Mouse (Mus musculus) hindbrain, embryonic 12.5 days (tissue): ENCODE results near the gene Fam222b. TPM values are rescaled to one million over a fixed set of nuclear protein-coding genes. Genes with fewer than 3 reads are reported as not detected.
A peak's percentile ranks its signal among the peaks of the same experiment; 100 is the strongest.

ENCODE experiments used
- ATAC-seq: fragments of 200-750 bp; cut with Nextera tagmentation; 2 replicates; pipeline ENCODE4 v1.8.0; 2017; ENCODE audit warnings: moderate TSS enrichment; ENCODE audit not compliant: low FRiP score
- H3K27ac ChIP-seq: fragments of 300-500 bp; sonication (generic); 2 replicates; pipeline ENCODE4 v1.5.1; 2016; ENCODE audit warnings: mild to moderate bottlenecking
- H3K27me3 ChIP-seq: fragments of 300-500 bp; sonication (generic); 2 replicates; pipeline ENCODE4 v1.6.1; 2016; ENCODE audit warnings: mild to moderate bottlenecking
- H3K36me3 ChIP-seq: fragments of 300-500 bp; sonication (generic); 2 replicates; pipeline ENCODE4 v1.6.1; 2016; ENCODE audit warnings: mild to moderate bottlenecking
- H3K4me1 ChIP-seq: fragments of 300-500 bp; sonication (generic); 2 replicates; pipeline ENCODE4 v1.6.1; 2016
- H3K4me2 ChIP-seq: fragments of 300-500 bp; sonication (generic); replicated peaks from 2 replicates; pipeline ENCODE4 v1.6.1; 2016; ENCODE audit warnings: mild to moderate bottlenecking
- H3K4me3 ChIP-seq: fragments of 300-500 bp; sonication (generic); 2 replicates; pipeline ENCODE4 v1.5.1; 2016; ENCODE audit warnings: mild to moderate bottlenecking
- H3K9ac ChIP-seq: fragments of 300-500 bp; sonication (generic); 2 replicates; pipeline ENCODE4 v1.6.1; 2016; ENCODE audit warnings: mild to moderate bottlenecking, moderate library complexity
- H3K9me3 ChIP-seq: fragments of 300-500 bp; sonication (generic); replicated peaks from 2 replicates; pipeline ENCODE4 v1.6.1; 2016; ENCODE audit warnings: mild to moderate bottlenecking
- WGBS: fragments of 180-500 bp; shearing (Covaris S2); methylation state at CpG from one replicate; pipeline ENCODE4 v1.1.7; 2016; 5-methylcytosine and 5-hydroxymethylcytosine counted together
- polyA plus RNA-seq: library from polyadenylated mRNA; unstranded; fragments of >200 nt; fragmentation: Nextera tagmentation; extraction: Ambion mirVana; gene quantifications from 2 replicates; pipeline ENCODE4 v1.2.1, GENCODE M21; 2016

Gene Fam222b
- polyA plus RNA-seq, 1 experiment from 2014 or later, result 24.3 TPM

DNA sequence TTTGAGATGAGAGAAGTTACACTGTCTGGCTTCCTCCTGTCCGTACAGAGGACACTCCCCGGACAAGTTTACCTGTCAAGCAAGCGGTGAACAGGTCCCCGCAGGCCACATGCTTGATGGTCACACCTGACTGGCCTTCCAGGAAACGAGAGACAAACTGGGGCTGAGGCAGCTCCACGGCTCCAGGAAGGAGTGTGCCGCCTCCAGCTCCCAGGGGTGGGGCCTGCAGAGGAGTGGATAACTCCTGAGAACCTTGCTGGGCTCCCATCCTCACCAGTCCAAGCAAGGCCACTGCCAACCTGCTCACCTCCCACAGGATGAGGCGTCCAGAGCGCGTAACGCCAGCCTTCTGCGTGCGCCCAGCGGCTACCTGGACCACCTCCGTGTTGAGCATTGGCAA lies 75.8 kb downstream of the Fam222b start:
- H3K27me3 ChIP-seq, result no peaks in the 10 kb centered on the region
- peaks cover 7% of the 10 kb centered on the region for H3K4me1 ChIP-seq
- H3K9ac ChIP-seq, result no peak overlapping the region
- H3K4me2 ChIP-seq, result no peak overlapping the region
- ATAC-seq, result no peak
- H3K36me3 ChIP-seq, result no peaks in the 10 kb centered on the region
- H3K27ac ChIP-seq, result no peak overlapping the region
- H3K9me3 ChIP-seq, result no peaks in the 10 kb centered on the region
- 88% methylated on average over 15 of the region's 15 CpGs for WGBS
- no peak overlapping the region for H3K4me3 ChIP-seq

DNA sequence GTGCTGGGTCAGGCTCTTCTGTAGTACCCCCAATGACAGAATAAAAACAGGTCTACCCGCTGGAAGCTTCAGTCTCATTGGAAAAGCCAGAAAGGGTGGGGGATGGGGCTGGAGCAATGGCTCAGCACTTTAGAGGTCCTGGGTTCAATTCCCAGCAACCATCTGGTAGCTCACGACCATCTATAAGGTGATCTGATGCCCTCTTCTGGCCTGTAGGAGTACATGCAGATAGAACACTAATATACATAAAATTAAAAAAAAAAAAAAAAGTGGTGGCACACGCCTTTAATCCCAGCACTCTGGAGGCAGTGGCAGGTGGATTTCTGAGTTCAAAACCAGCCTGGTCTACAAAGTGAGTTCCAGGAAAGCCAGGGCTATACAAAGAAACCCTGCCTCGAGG lies 76.9 kb downstream of the Fam222b start:
- Histone ChIP-seq H3K4me3 (no peak overlapping the region), H3K4me1 (peaks cover 3% of the 10 kb centered on the region; the same call in 1 of the 2 replicates), H3K9me3 (no peaks in the 10 kb centered on the region), H3K4me2 (no peak overlapping the region), H3K27me3 (no peaks in the 10 kb centered on the region), H3K27ac (no peak overlapping the region), H3K36me3 (no peaks in the 10 kb centered on the region), H3K9ac (no peak overlapping the region)
- 66% methylated on average over 4 of the region's 4 CpGs for WGBS
- no peak for ATAC-seq

DNA sequence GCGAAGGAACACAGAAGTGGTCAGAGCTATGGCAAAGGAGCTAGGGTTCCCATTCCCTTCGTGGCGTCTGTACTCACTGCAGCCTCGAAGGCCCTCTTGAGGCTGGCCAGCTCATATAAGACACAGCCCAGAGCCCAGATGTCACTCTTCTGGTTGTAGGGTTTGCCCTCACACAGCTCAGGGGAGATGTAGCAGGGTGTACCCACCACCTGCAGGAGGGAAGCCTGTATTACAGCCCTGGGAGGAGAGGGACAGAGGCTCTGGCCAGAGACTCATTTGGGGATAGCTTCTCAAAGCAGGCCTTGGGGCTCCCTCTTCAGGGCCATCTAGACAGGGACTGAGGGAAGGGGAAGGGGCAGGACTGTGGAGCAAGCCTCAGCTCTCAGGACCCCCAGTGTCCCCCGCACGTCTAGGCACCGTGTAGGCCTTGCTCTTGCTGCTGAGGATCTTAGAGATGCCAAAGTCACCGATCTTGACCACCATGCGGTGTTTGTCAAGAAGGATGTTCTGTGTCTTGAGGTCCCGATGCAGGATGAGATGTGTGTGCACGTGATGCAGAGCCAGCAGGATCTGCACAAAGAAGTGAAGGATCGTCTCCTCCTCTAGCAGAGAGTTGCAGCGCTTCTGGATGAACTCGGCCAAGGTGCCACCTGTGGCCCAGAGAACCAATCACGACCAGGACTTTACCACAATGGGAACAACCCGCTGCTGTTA lies 77.7 kb downstream of the Fam222b start:
- no peaks in the 10 kb centered on the region for H3K36me3 ChIP-seq
- peaks cover 10% of the 10 kb centered on the region for H3K4me1 ChIP-seq
- H3K27ac ChIP-seq, result no peak overlapping the region
- 83% methylated on average over 16 of the region's 16 CpGs for WGBS
- no peak overlapping the region for H3K9ac ChIP-seq
- ATAC-seq, result no peak
- no peak overlapping the region for H3K4me3 ChIP-seq
- no peaks in the 10 kb centered on the region for H3K27me3 ChIP-seq
- no peaks in the 10 kb centered on the region for H3K9me3 ChIP-seq
- no peak overlapping the region for H3K4me2 ChIP-seq

DNA sequence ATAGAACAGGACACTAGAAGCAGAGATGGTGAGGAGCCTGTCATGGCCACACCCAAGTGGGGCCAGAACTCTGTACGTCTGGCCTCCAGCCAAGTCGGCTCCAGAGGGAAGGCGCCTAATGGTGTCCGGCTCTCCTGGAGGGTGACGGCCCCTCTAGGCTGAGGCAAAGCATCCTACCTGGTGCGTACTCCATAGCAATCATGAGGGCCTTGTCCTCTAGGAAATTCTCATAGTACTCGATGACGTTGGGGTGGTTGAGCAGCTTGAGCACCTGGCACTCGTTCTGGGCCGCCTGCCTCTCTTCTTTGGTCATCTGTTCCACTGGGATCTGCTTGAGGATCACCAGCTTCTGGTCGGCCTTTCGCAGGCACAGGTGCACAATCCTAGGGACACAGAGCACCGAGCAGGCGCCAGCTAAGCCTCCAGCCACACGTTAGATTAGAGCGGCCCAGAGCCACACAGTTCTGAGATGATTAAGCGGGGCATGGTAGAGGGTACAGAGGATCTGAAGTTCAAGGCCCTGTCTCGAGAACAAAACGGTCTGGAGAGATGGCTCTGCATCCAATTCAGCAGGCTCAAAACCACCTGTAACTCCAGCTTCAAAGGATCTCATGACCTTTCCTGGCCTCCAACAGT lies 78.4 kb downstream of the Fam222b start:
- no peak overlapping the region for H3K4me3 ChIP-seq
- no peaks in the 10 kb centered on the region for H3K36me3 ChIP-seq
- no peak for ATAC-seq
- no peaks in the 10 kb centered on the region for H3K27me3 ChIP-seq
- H3K4me1 ChIP-seq, result peaks cover 15% of the 10 kb centered on the region
- no peaks in the 10 kb centered on the region for H3K9me3 ChIP-seq
- H3K27ac ChIP-seq, result no peak overlapping the region
- H3K4me2 ChIP-seq, result no peak overlapping the region
- no peak overlapping the region for H3K9ac ChIP-seq
- 86% methylated on average over 19 of the region's 19 CpGs for WGBS

DNA sequence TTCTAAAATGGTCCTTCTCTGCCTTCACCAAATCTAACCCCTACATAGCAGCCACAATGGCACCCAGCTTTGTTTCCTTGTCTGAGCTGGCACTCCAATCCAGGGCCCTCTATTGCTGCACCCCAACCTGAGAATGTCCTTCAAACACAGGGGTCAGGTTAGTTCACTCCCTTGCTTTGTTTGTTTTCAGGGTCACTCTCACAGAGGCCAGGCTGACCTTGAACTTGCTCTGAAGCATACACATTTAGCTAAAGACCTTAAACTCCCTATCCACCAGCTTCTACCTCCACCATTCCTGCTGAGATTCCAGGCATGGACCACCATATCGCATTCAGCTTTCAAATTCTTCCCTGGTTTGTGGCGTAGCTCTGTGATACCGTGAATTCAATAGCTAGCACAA lies 80.0 kb downstream of the Fam222b start:
- WGBS, result 91% methylated on average over 3 of the region's 3 CpGs
- Histone ChIP-seq H3K27ac (no peak overlapping the region), H3K36me3 (peaks cover 2% of the 10 kb centered on the region; the same call in 1 of the 2 replicates), H3K27me3 (no peaks in the 10 kb centered on the region), H3K4me2 (no peak overlapping the region), H3K9ac (no peak overlapping the region), H3K9me3 (no peaks in the 10 kb centered on the region), H3K4me1 (peaks cover 30% of the 10 kb centered on the region), H3K4me3 (no peak overlapping the region)
- ATAC-seq, result no peak

DNA sequence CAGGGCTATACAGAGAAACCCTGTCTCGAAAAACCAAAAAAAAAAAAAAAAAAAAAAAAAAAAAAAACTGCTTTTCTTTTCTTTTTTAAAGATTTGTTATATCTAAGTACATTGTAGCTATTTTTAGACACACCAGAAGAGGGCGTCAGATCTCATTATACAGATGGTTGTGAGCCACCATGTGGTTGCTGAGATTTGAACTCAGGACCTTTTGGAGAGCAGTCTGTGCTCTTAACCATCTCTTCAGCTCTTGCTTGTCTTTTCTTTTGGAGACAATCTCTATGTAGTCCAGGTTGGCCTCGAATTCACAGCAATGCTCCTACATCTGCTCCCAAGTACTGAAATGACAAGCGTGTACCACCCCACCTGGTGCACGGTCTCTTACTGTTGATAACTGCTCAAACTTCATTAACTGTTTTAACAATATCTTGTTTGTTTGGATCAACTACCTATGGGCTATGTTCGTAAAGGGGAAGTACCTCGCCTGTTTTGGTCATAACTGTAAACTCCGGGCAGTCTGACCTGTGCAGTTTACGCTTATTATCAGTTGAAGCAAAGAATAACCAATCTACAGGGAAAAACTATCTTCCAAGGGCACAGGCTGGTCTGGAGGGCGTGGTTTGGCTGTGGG lies 81.4 kb downstream of the Fam222b start:
- no peak overlapping the region; the same call in 1 of the 2 replicates for H3K27ac ChIP-seq
- H3K27me3 ChIP-seq, result no peaks in the 10 kb centered on the region
- H3K4me1 ChIP-seq, result peaks cover 42% of the 10 kb centered on the region
- WGBS, result 5% methylated on average over 9 of the region's 10 CpGs
- peak overlapping the region; percentile 53 for H3K4me3 ChIP-seq
- H3K9me3 ChIP-seq, result no peaks in the 10 kb centered on the region
- peaks cover 16% of the 10 kb centered on the region for H3K36me3 ChIP-seq
- H3K9ac ChIP-seq, result peak overlapping the region; percentile 56
- no peak; the same call in 1 of the 2 replicates for ATAC-seq
- peak overlapping the region; percentile 90 for H3K4me2 ChIP-seq

DNA sequence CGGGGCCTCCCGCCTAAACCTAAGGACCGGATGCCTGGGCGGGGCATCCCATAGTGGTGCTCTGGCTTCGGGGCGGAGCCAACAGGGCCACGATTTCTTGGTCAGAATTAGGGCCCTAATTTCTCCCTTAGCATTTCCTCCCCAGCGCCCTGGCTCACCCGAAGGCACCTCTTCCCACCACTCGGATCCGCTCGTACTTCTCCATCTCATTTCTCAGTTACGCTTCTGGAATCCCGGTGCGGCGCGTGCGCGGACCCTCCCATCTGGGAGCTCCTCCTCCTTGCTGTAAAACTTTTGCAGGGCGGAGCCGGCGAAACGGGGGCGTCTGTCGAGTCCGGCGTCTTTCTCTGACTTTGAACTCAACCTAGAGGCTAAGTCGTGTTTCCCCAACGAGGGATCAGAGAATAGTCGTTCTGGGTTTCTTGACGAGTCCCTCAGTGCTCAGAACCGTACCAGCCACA lies 82.0 kb downstream of the Fam222b start, which contains the start of the genes Nek8 and Tlcd1:
TSS of gene Nek8 (minus strand) at position 274 of the 461 bp plus-strand sequence.
TSS of gene Tlcd1 (plus strand) at position 310 of the 461 bp plus-strand sequence.
- H3K4me1 ChIP-seq, result peaks cover 42% of the 10 kb centered on the region
- H3K27ac ChIP-seq, result peak within 1 kb of the TSS; percentile 70
- H3K4me3 ChIP-seq, result peak within 1 kb of the TSS; percentile 53
- ATAC-seq, result peak; percentile 66
- H3K9me3 ChIP-seq, result no peaks in the 10 kb centered on the region
- peak within 1 kb of the TSS; percentile 90 for H3K4me2 ChIP-seq
- peak within 1 kb of the TSS; percentile 56 for H3K9ac ChIP-seq
- under 1% methylated on average over 32 of the region's 32 CpGs for WGBS
- peaks cover 22% of the 10 kb centered on the region for H3K36me3 ChIP-seq
- no peaks in the 10 kb centered on the region for H3K27me3 ChIP-seq

DNA sequence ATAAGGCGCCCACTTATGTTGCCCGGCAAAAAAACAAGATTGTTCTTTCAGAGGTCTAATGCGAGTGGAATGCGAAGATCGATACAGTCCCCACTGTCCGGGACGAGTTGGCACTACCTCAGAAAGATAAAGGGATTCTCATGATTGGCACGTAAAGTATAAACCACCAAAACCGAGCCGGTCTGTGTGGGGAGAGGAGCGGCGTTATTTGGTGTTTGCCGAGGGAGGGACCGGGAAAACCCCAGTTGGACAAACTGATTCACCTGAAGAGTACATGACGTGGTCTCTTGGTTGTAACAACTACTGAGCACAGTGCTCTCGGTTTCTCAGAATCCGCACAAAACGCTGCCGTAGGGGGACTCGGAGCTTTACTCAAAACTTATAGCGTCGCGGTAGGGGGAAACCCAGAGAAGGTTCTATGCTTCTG lies 82.5 kb downstream of the Fam222b start:
- H3K9ac ChIP-seq, result peak overlapping the region; percentile 56
- no peaks in the 10 kb centered on the region for H3K27me3 ChIP-seq
- WGBS, result 2% methylated on average over 23 of the region's 23 CpGs
- peaks cover 46% of the 10 kb centered on the region for H3K4me1 ChIP-seq
- H3K4me3 ChIP-seq, result peak overlapping the region; percentile 53
- H3K27ac ChIP-seq, result peak overlapping the region; percentile 70; the same call in 1 of the 2 replicates
- peaks cover 22% of the 10 kb centered on the region for H3K36me3 ChIP-seq
- peak overlapping the region; percentile 90 for H3K4me2 ChIP-seq
- no peak for ATAC-seq
- H3K9me3 ChIP-seq, result no peaks in the 10 kb centered on the region

DNA sequence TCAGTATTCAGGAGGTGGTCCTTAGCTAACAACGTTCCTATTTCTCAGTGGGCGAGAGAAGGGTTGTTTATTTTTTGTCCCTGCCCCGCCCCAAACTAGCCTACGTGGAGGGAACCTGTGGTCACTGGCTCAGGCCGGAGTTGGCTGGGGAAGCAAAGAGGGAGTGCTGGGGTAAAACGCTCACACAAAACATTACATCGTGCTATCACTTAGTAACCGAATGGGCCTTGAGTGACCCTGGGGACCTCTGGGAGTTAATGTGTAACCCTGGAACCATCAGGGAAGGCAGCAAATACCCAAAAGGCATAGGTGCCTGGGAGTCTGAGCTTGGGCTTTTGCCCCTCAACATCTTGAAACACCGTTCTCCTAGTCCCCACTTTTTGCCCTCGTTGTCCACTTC lies 83.0 kb downstream of the Fam222b start:
- peak overlapping the region; percentile 53 for H3K4me3 ChIP-seq
- peak overlapping the region; percentile 90; the same call in 1 of the 2 replicates for H3K27ac ChIP-seq
- no peaks in the 10 kb centered on the region for H3K9me3 ChIP-seq
- peaks cover 52% of the 10 kb centered on the region for H3K4me1 ChIP-seq
- H3K36me3 ChIP-seq, result peaks cover 22% of the 10 kb centered on the region
- H3K9ac ChIP-seq, result no peak overlapping the region
- ATAC-seq, result no peak
- no peaks in the 10 kb centered on the region for H3K27me3 ChIP-seq
- 2% methylated on average over 10 of the region's 10 CpGs for WGBS
- H3K4me2 ChIP-seq, result peak overlapping the region; percentile 90

DNA sequence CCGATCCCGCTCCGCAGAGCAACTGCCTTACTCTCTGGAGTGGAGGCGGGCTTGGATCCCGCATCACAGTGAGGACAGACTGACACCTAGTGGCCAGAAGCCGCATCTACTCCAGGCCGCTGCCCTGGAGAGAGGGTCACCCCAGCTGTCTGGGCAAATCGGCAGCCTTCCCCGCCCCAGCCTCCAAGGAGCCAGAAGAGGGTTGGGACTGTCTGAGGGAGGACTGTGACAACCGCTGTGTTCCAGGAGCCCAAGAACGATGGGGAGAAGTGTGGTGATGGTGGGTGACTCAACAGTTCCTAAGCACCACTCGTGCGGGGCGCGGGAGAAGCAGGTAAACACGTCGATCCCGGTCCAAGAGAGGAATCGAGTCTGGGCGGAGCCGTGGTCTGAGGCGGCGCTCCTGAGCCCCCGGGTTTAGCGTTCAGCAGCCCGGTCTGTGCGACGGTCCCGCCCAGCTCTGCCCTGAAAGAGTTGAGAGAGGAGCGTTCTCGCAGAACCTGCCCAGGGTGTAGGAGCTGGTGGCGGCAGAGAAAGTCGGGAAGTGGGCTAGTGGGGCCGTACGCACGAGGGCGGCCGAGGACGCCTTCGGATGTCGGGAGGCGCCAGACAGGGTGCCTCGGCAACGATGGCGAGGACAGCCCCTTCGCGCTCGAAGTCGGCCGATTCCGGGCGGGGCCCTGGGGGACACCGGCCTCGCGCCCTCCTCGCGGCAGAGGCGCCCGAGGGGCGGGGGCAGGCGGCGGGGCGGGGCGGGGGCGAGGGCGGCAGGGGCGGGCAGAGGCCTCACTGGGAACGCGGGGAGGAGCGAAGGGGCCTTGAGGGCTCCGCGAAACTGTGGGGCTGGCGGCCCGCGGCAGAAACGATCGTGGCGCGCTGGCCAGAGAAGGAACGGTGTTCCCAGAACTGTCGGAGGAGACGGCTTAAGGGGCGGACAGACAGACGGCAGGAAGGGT lies 83.7 kb downstream of the Fam222b start:
- Histone ChIP-seq H3K4me1 (peaks cover 53% of the 10 kb centered on the region), H3K9me3 (no peaks in the 10 kb centered on the region), H3K9ac (peak overlapping the region; percentile 73), H3K27me3 (no peaks in the 10 kb centered on the region), H3K36me3 (peaks cover 22% of the 10 kb centered on the region), H3K4me3 (peak overlapping the region; percentile 53), H3K27ac (peak overlapping the region; percentile 90), H3K4me2 (peak overlapping the region; percentile 90)
- peak; percentile 84 for ATAC-seq
- under 1% methylated on average over 70 of the region's 84 CpGs for WGBS

DNA sequence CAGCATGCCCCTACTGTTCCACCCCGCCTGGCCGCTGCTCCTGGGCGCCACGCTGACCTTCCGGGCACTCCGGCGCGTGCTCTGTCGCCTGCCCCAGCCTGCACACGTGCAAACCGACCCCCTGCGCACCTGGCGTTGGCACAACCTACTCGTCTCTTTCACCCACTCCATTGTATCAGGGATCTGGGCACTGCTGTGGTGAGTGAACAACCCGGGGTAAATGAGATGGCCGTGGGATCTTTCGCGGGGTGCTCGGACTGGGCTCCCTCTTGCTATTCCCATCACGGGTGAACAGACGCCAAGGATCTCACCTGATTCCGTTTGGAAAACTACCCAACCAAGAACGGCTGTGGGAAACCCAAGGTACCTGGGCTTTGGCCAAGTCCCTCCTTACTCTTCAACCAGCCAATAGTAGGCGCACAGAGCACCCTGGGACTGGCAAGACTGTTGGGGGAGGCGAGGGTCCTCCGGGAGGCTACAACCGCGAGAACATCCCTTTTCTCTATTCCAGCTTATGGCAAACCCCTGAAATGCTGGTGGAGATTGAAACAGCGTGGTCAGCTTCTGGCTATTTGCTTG lies 84.5 kb downstream of the Fam222b start:
- 1% methylated on average over 29 of the region's 29 CpGs for WGBS
- H3K36me3 ChIP-seq, result peaks cover 22% of the 10 kb centered on the region
- peak overlapping the region; percentile 53 for H3K4me3 ChIP-seq
- no peaks in the 10 kb centered on the region for H3K27me3 ChIP-seq
- ATAC-seq, result no peak
- peaks cover 55% of the 10 kb centered on the region for H3K4me1 ChIP-seq
- peak overlapping the region; percentile 90 for H3K4me2 ChIP-seq
- H3K9ac ChIP-seq, result peak overlapping the region; percentile 73
- H3K9me3 ChIP-seq, result no peaks in the 10 kb centered on the region
- peak overlapping the region; percentile 90 for H3K27ac ChIP-seq
